Mouse (Mus musculus) kidney, embryonic 15.5 days (tissue): ENCODE data around the gene Dennd4a. TPM values are rescaled to one million over a fixed set of nuclear protein-coding genes. Genes with fewer than 3 reads are reported as not detected.

Source experiments
- ATAC-seq: fragments of 200-750 bp; cut with Nextera tagmentation; replicated peaks from 2 replicates; pipeline ENCODE4 v1.8.0; 2017; ENCODE audit warnings: moderate TSS enrichment; ENCODE audit not compliant: low FRiP score
- H3K27ac ChIP-seq: fragments of 300-500 bp; sonication (generic); 2 replicates; pipeline ENCODE4 v1.5.1; 2015; ENCODE audit warnings: mild to moderate bottlenecking, inconsistent platforms
- H3K27me3 ChIP-seq: fragments of 300-500 bp; sonication (generic); 2 replicates; pipeline ENCODE4 v1.6.1; 2015; ENCODE audit warnings: inconsistent platforms
- H3K36me3 ChIP-seq: fragments of 300-500 bp; sonication (generic); 2 replicates; pipeline ENCODE4 v1.6.1; 2015; ENCODE audit warnings: inconsistent platforms
- H3K4me1 ChIP-seq: fragments of 300-500 bp; sonication (generic); 2 replicates; pipeline ENCODE4 v1.6.1; 2015; ENCODE audit warnings: inconsistent platforms
- H3K4me2 ChIP-seq: fragments of 300-500 bp; sonication (generic); 2 replicates; pipeline ENCODE4 v1.6.1; 2015; ENCODE audit warnings: moderate library complexity, mild to moderate bottlenecking, inconsistent platforms
- H3K4me3 ChIP-seq: fragments of 300-500 bp; sonication (generic); replicated peaks from 2 replicates; pipeline ENCODE4 v1.5.1; 2015; ENCODE audit warnings: mild to moderate bottlenecking, inconsistent platforms
- H3K9ac ChIP-seq: fragments of 300-500 bp; sonication (generic); 2 replicates; pipeline ENCODE4 v1.6.1; 2015; ENCODE audit warnings: mild to moderate bottlenecking, inconsistent platforms
- H3K9me3 ChIP-seq: fragments of 300-500 bp; sonication (generic); replicated peaks from 2 replicates; pipeline ENCODE4 v1.6.1; 2016; ENCODE audit warnings: inconsistent platforms
- WGBS: fragments of 180-500 bp; shearing (Covaris S2); methylation state at CpG from one replicate; pipeline ENCODE4 v1.1.7; 2015; ENCODE audit warnings: mixed read lengths; 5-methylcytosine and 5-hydroxymethylcytosine counted together
- polyA plus RNA-seq: library from polyadenylated mRNA; unstranded; fragments of >200 nt; fragmentation: Nextera tagmentation; extraction: Ambion mirVana; gene quantifications from 2 replicates; pipeline ENCODE4 v1.2.1, GENCODE M21; 2015

Gene Dennd4a
- polyA plus RNA-seq, 1 experiment from 2014 or later = 7.6 TPM

- ATAC-seq = no peak
- Histone ChIP-seq H3K4me1 (peaks cover 3% of the 10 kb centered on the region; the same call in 1 of the 2 replicates), H3K27me3 (0 out of 2 replicates have a peak, but pooled peaks cover 3% of the 10 kb centered on the region), H3K36me3 (no peaks in the 10 kb centered on the region), H3K9ac (no peak overlapping the region), H3K9me3 (no peaks in the 10 kb centered on the region), H3K4me2 (no peak overlapping the region), H3K27ac (no peak overlapping the region), H3K4me3 (no peak overlapping the region)
- WGBS = 73% methylated on average over 4 of the region's 4 CpGs
Observed at GRCm38 (mm10) chr9:64775491-64775890, 35.6 kb upstream of the Dennd4a start.

GRCm38 (mm10) chr9:64777441-64777987, 33.6 kb upstream of the Dennd4a start:
- Histone ChIP-seq H3K4me3 (no peak overlapping the region), H3K9me3 (no peaks in the 10 kb centered on the region), H3K4me2 (no peak overlapping the region), H3K36me3 (no peaks in the 10 kb centered on the region), H3K9ac (no peak overlapping the region), H3K27me3 (0 out of 2 replicates have a peak, but pooled peaks cover 3% of the 10 kb centered on the region), H3K4me1 (peaks cover 3% of the 10 kb centered on the region; the same call in 1 of the 2 replicates), H3K27ac (no peak overlapping the region)
- ATAC-seq = no peak
- 85% methylated on average over 4 of the region's 4 CpGs for WGBS

- H3K4me2 ChIP-seq = no peak overlapping the region
- WGBS = 89% methylated on average over 1 of the region's 1 CpGs
- H3K9me3 ChIP-seq = no peaks in the 10 kb centered on the region
- no peak overlapping the region for H3K9ac ChIP-seq
- no peak overlapping the region for H3K4me3 ChIP-seq
- no peak for ATAC-seq
- H3K4me1 ChIP-seq = peaks cover 3% of the 10 kb centered on the region; the same call in 1 of the 2 replicates
- H3K27ac ChIP-seq = no peak overlapping the region
- H3K36me3 ChIP-seq = no peaks in the 10 kb centered on the region
- 0 out of 2 replicates have a peak, but pooled peaks cover 3% of the 10 kb centered on the region for H3K27me3 ChIP-seq
Observed at GRCm38 (mm10) chr9:64778151-64778550, 33.0 kb upstream of the Dennd4a start.

GRCm38 (mm10) chr9:64779628-64780027, 31.5 kb upstream of the Dennd4a start:
- Histone ChIP-seq H3K27me3 (0 out of 2 replicates have a peak, but pooled peaks cover 3% of the 10 kb centered on the region), H3K9ac (no peak overlapping the region), H3K4me1 (no peaks in the 10 kb centered on the region; the same call in 1 of the 2 replicates), H3K27ac (no peak overlapping the region), H3K4me2 (no peak overlapping the region), H3K36me3 (no peaks in the 10 kb centered on the region), H3K4me3 (no peak overlapping the region), H3K9me3 (no peaks in the 10 kb centered on the region)
- 41% methylated on average over 7 of the region's 7 CpGs for WGBS
- no peak for ATAC-seq

- no peak for ATAC-seq
- H3K27ac ChIP-seq = no peak overlapping the region
- no peaks in the 10 kb centered on the region for H3K36me3 ChIP-seq
- 0 out of 2 replicates have a peak, but pooled peaks cover 3% of the 10 kb centered on the region for H3K27me3 ChIP-seq
- no peak overlapping the region for H3K4me2 ChIP-seq
- H3K4me1 ChIP-seq = no peaks in the 10 kb centered on the region
- H3K4me3 ChIP-seq = no peak overlapping the region
- H3K9me3 ChIP-seq = no peaks in the 10 kb centered on the region
- no peak overlapping the region for H3K9ac ChIP-seq
- 79% methylated on average over 7 of the region's 7 CpGs for WGBS
Observed at GRCm38 (mm10) chr9:64783511-64783910, 27.6 kb upstream of the Dennd4a start.

- Histone ChIP-seq H3K9me3 (no peaks in the 10 kb centered on the region), H3K4me2 (no peak overlapping the region), H3K36me3 (no peaks in the 10 kb centered on the region), H3K4me3 (no peak overlapping the region), H3K4me1 (no peaks in the 10 kb centered on the region), H3K9ac (no peak overlapping the region), H3K27me3 (0 out of 2 replicates have a peak, but pooled peaks cover 2% of the 10 kb centered on the region), H3K27ac (no peak overlapping the region)
- ATAC-seq = no peak
- WGBS = 32% methylated on average over 4 of the region's 4 CpGs
Observed at GRCm38 (mm10) chr9:64784841-64785240, 26.3 kb upstream of the Dennd4a start.

GRCm38 (mm10) chr9:64786216-64786905, 24.8 kb upstream of the Dennd4a start:
- 78% methylated on average over 8 of the region's 9 CpGs for WGBS
- no peak for ATAC-seq
- no peak overlapping the region for H3K9ac ChIP-seq

GRCm38 (mm10) chr9:64788070-64788469, 23.1 kb upstream of the Dennd4a start:
- Histone ChIP-seq H3K36me3 (no peaks in the 10 kb centered on the region), H3K9me3 (no peaks in the 10 kb centered on the region), H3K4me1 (no peaks in the 10 kb centered on the region), H3K4me2 (no peak overlapping the region), H3K9ac (no peak overlapping the region), H3K4me3 (no peak overlapping the region), H3K27me3 (no peaks in the 10 kb centered on the region), H3K27ac (no peak overlapping the region)
- ATAC-seq = no peak
- WGBS = 91% methylated on average over 7 of the region's 7 CpGs

More at GRCm38 (mm10) chr9:64786216-64786905, 24.8 kb upstream of the Dennd4a start:
- Histone ChIP-seq H3K9me3 (no peaks in the 10 kb centered on the region), H3K4me1 (no peaks in the 10 kb centered on the region), H3K27ac (no peak overlapping the region), H3K4me2 (no peak overlapping the region), H3K36me3 (no peaks in the 10 kb centered on the region), H3K27me3 (no peaks in the 10 kb centered on the region), H3K4me3 (no peak overlapping the region)

GRCm38 (mm10) chr9:64789341-64789761, 21.8 kb upstream of the Dennd4a start:
- Histone ChIP-seq H3K9me3 (no peaks in the 10 kb centered on the region), H3K4me2 (no peak overlapping the region), H3K27me3 (no peaks in the 10 kb centered on the region), H3K36me3 (no peaks in the 10 kb centered on the region), H3K4me1 (no peaks in the 10 kb centered on the region), H3K4me3 (no peak overlapping the region), H3K9ac (no peak overlapping the region), H3K27ac (no peak overlapping the region)
- no peak for ATAC-seq
- 74% methylated on average over 13 of the region's 13 CpGs for WGBS

- no peak overlapping the region for H3K4me2 ChIP-seq
- 76% methylated on average over 10 of the region's 10 CpGs for WGBS
Observed at GRCm38 (mm10) chr9:64789887-64790400, 21.2 kb upstream of the Dennd4a start.

GRCm38 (mm10) chr9:64790673-64791660, 20.2 kb upstream of the Dennd4a start:
- H3K9me3 ChIP-seq = no peaks in the 10 kb centered on the region
- no peak overlapping the region for H3K4me3 ChIP-seq
- H3K27me3 ChIP-seq = no peaks in the 10 kb centered on the region
- no peak overlapping the region for H3K4me2 ChIP-seq
- 81% methylated on average over 7 of the region's 7 CpGs for WGBS
- ATAC-seq = no peak
- no peaks in the 10 kb centered on the region for H3K4me1 ChIP-seq
- H3K27ac ChIP-seq = no peak overlapping the region
- H3K9ac ChIP-seq = no peak overlapping the region
- no peaks in the 10 kb centered on the region for H3K36me3 ChIP-seq

More at GRCm38 (mm10) chr9:64789887-64790400, 21.2 kb upstream of the Dennd4a start:
- H3K4me1 ChIP-seq = no peaks in the 10 kb centered on the region
- H3K27me3 ChIP-seq = no peaks in the 10 kb centered on the region
- H3K9ac ChIP-seq = no peak overlapping the region
- no peak overlapping the region for H3K4me3 ChIP-seq
- ATAC-seq = no peak
- no peaks in the 10 kb centered on the region for H3K9me3 ChIP-seq
- H3K27ac ChIP-seq = no peak overlapping the region
- no peaks in the 10 kb centered on the region for H3K36me3 ChIP-seq
